Mouse (Mus musculus) liver, embryonic 11.5 days (tissue): ENCODE data around the gene Prima1. TPM values are rescaled to one million over a fixed set of nuclear protein-coding genes. Genes with fewer than 3 reads are reported as not detected.

Source experiments
- ATAC-seq: fragments of 200-750 bp; cut with Nextera tagmentation; replicated peaks from 2 replicates; pipeline ENCODE4 v1.8.0; 2017; ENCODE audit warnings: moderate number of reproducible peaks, mild to moderate bottlenecking, moderate TSS enrichment, moderate library complexity; ENCODE audit not compliant: low FRiP score
- DNase-seq: peaks from one replicate; pipeline ENCODE4 v3.0.0-alpha.2; 2017; ENCODE audit warnings: low spot score
- H3K27ac ChIP-seq: fragments of 300-500 bp; sonication (generic); 2 replicates; pipeline ENCODE4 v1.5.1; 2014; ENCODE audit warnings: mild to moderate bottlenecking, low read depth, low read length, control low read depth
- H3K27me3 ChIP-seq: fragments of 300-500 bp; sonication (generic); replicated peaks from 2 replicates; pipeline ENCODE4 v1.6.1; 2014; ENCODE audit warnings: low read length, mixed read lengths; ENCODE audit not compliant: control insufficient read depth, insufficient read depth
- H3K36me3 ChIP-seq: fragments of 300-500 bp; sonication (generic); 2 replicates; pipeline ENCODE4 v1.6.1; 2014; ENCODE audit warnings: mild to moderate bottlenecking, low read length, moderate library complexity, mixed read lengths; ENCODE audit not compliant: control insufficient read depth, insufficient read depth
- H3K4me1 ChIP-seq: fragments of 300-500 bp; sonication (generic); replicated peaks from 2 replicates; pipeline ENCODE4 v1.6.1; 2014; ENCODE audit warnings: low read length, mixed read lengths; ENCODE audit not compliant: control insufficient read depth, insufficient read depth
- H3K4me2 ChIP-seq: fragments of 300-500 bp; sonication (generic); 2 replicates; pipeline ENCODE4 v1.6.1; 2014; ENCODE audit warnings: mild to moderate bottlenecking, control low read depth, moderate library complexity
- H3K4me3 ChIP-seq: fragments of 300-500 bp; sonication (generic); 2 replicates; pipeline ENCODE4 v1.5.1; 2014; ENCODE audit warnings: low read depth, low read length, control low read depth
- H3K9ac ChIP-seq: fragments of 300-500 bp; sonication (generic); 2 replicates; pipeline ENCODE4 v1.6.1; 2014; ENCODE audit warnings: low read depth, low read length, control low read depth
- H3K9me3 ChIP-seq: fragments of 300-500 bp; sonication (generic); 2 replicates; pipeline ENCODE4 v1.6.1; 2016; ENCODE audit warnings: low read length, inconsistent platforms, mixed read lengths; ENCODE audit not compliant: control insufficient read depth
- WGBS: fragments of 180-500 bp; shearing (Covaris S2); extraction: QIAGEN DNeasy Blood & Tissue Kit; methylation state at CpG from one replicate; pipeline ENCODE4 v1.1.7; 2014; 5-methylcytosine and 5-hydroxymethylcytosine counted together
- polyA plus RNA-seq: library from polyadenylated mRNA; unstranded; fragments of >200 nt; fragmentation: Nextera tagmentation; extraction: Ambion mirVana; gene quantifications from 2 replicates; pipeline ENCODE4 v1.2.1, GENCODE M21; 2014

Gene Prima1
- polyA plus RNA-seq, 1 experiment from 2014 or later: 0.32 TPM

GRCm38 (mm10) chr12:103241311-103242082 lies 453 bp downstream of the Prima1 start:
- Histone ChIP-seq H3K27me3 (peaks cover 55% of the 10 kb centered on the region), H3K4me1 (no peaks in the 10 kb centered on the region), H3K36me3 (no peaks in the 10 kb centered on the region), H3K4me2 (peak overlapping the region; percentile 68), H3K9me3 (no peaks in the 10 kb centered on the region), H3K27ac (no peak overlapping the region), H3K9ac (no peak overlapping the region), H3K4me3 (peak overlapping the region; percentile 49)
- WGBS: 10% methylated on average over 36 of the region's 36 CpGs
- DNase-seq: no peak
- peak; percentile 45; the same call in 1 of the 2 replicates for ATAC-seq

- Histone ChIP-seq H3K4me1 (no peaks in the 10 kb centered on the region), H3K9me3 (no peaks in the 10 kb centered on the region), H3K4me3 (no peak overlapping the region), H3K27ac (no peak overlapping the region), H3K27me3 (peaks cover 47% of the 10 kb centered on the region), H3K9ac (no peak overlapping the region), H3K4me2 (no peak overlapping the region), H3K36me3 (no peaks in the 10 kb centered on the region)
- DNase-seq (no peak), ATAC-seq (no peak)
- WGBS: 31% methylated on average over 7 of the region's 7 CpGs
These were observed 3.0 kb downstream of the Prima1 start for GRCm38 (mm10) chr12:103238924-103239460.

GRCm38 (mm10) chr12:103235856-103236255 lies 6.1 kb downstream of the Prima1 start:
- H3K27ac ChIP-seq: no peak overlapping the region
- H3K4me2 ChIP-seq: no peak overlapping the region
- no peaks in the 10 kb centered on the region for H3K4me1 ChIP-seq
- ATAC-seq: no peak
- no peak overlapping the region for H3K4me3 ChIP-seq
- no peaks in the 10 kb centered on the region for H3K9me3 ChIP-seq
- no peak overlapping the region for H3K9ac ChIP-seq
- no peaks in the 10 kb centered on the region for H3K36me3 ChIP-seq
- H3K27me3 ChIP-seq: peaks cover 17% of the 10 kb centered on the region
- DNase-seq: no peak
- WGBS: 50% methylated on average over 2 of the region's 2 CpGs

- WGBS: 73% methylated on average over 10 of the region's 10 CpGs
- H3K4me2 ChIP-seq: no peak overlapping the region
- no peak overlapping the region for H3K9ac ChIP-seq
- no peak overlapping the region for H3K4me3 ChIP-seq
- H3K9me3 ChIP-seq: no peaks in the 10 kb centered on the region
- DNase-seq (no peak), ATAC-seq (no peak)
- H3K27me3 ChIP-seq: peaks cover 11% of the 10 kb centered on the region
- no peak overlapping the region for H3K27ac ChIP-seq
- H3K4me1 ChIP-seq: no peaks in the 10 kb centered on the region
- H3K36me3 ChIP-seq: no peaks in the 10 kb centered on the region
These were observed 6.7 kb downstream of the Prima1 start for GRCm38 (mm10) chr12:103235251-103235650.

GRCm38 (mm10) chr12:103229058-103229457 lies 12.9 kb downstream of the Prima1 start:
- Histone ChIP-seq H3K27me3 (no peaks in the 10 kb centered on the region), H3K9me3 (no peaks in the 10 kb centered on the region), H3K4me1 (no peaks in the 10 kb centered on the region), H3K36me3 (no peaks in the 10 kb centered on the region), H3K4me3 (no peak overlapping the region), H3K27ac (no peak overlapping the region), H3K9ac (no peak overlapping the region), H3K4me2 (no peak overlapping the region)
- no peak for ATAC-seq
- DNase-seq: no peak
- WGBS: 35% methylated on average over 4 of the region's 4 CpGs

GRCm38 (mm10) chr12:103226121-103226520 lies 15.8 kb downstream of the Prima1 start:
- 81% methylated on average over 4 of the region's 4 CpGs for WGBS
- H3K36me3 ChIP-seq: no peaks in the 10 kb centered on the region
- no peak overlapping the region for H3K4me2 ChIP-seq
- H3K4me1 ChIP-seq: no peaks in the 10 kb centered on the region
- no peak for ATAC-seq
- no peak overlapping the region for H3K9ac ChIP-seq
- no peaks in the 10 kb centered on the region for H3K9me3 ChIP-seq
- H3K27me3 ChIP-seq: no peaks in the 10 kb centered on the region
- no peak overlapping the region for H3K4me3 ChIP-seq
- no peak overlapping the region for H3K27ac ChIP-seq
- no peak for DNase-seq

- no peak overlapping the region for H3K4me2 ChIP-seq
- H3K27ac ChIP-seq: no peak overlapping the region
- H3K9me3 ChIP-seq: no peaks in the 10 kb centered on the region
- WGBS: 90% methylated on average over 9 of the region's 9 CpGs
- H3K9ac ChIP-seq: no peak overlapping the region
- no peaks in the 10 kb centered on the region for H3K4me1 ChIP-seq
- ATAC-seq: no peak
- H3K4me3 ChIP-seq: no peak overlapping the region
- H3K27me3 ChIP-seq: no peaks in the 10 kb centered on the region
- no peak for DNase-seq
- H3K36me3 ChIP-seq: no peaks in the 10 kb centered on the region
These were observed 18.3 kb downstream of the Prima1 start for GRCm38 (mm10) chr12:103223671-103224070.

GRCm38 (mm10) chr12:103215877-103216610 lies 25.9 kb downstream of the Prima1 start:
- DNase-seq (no peak), ATAC-seq (no peak)
- H3K27me3 ChIP-seq: no peaks in the 10 kb centered on the region
- no peak overlapping the region for H3K4me3 ChIP-seq
- no peaks in the 10 kb centered on the region for H3K36me3 ChIP-seq
- H3K9ac ChIP-seq: no peak overlapping the region
- H3K27ac ChIP-seq: no peak overlapping the region
- WGBS: 54% methylated on average over 6 of the region's 6 CpGs
- no peak overlapping the region for H3K4me2 ChIP-seq
- H3K4me1 ChIP-seq: no peaks in the 10 kb centered on the region
- no peaks in the 10 kb centered on the region for H3K9me3 ChIP-seq
